Mouse (Mus musculus) intestine, postnatal 0 days (tissue): ENCODE measurements at regions not wholly inside any gene's neighbourhood (a gene's known extent, or its start where the extent isn't known, plus 50 kb on each side); places are given as distances from the start of the nearest gene placed in this dataset.

Source experiments
- ATAC-seq: fragments of 200-750 bp; cut with Nextera tagmentation; 2 replicates; pipeline ENCODE4 v1.8.0; 2017; ENCODE audit warnings: mild to moderate bottlenecking, moderate TSS enrichment, moderate library complexity
- H3K27ac ChIP-seq: fragments of 300-500 bp; sonication (generic); 2 replicates; pipeline ENCODE4 v1.5.1; 2014; ENCODE audit warnings: mild to moderate bottlenecking, low read depth, low read length, moderate library complexity
- H3K27me3 ChIP-seq: fragments of 300-500 bp; sonication (generic); replicated peaks from 2 replicates; pipeline ENCODE4 v1.6.1; 2014; ENCODE audit warnings: low read length, mixed read lengths; ENCODE audit not compliant: control insufficient read depth, insufficient read depth
- H3K36me3 ChIP-seq: fragments of 300-500 bp; sonication (generic); 2 replicates; pipeline ENCODE4 v1.6.1; 2014; ENCODE audit warnings: mild to moderate bottlenecking, moderate library complexity; ENCODE audit not compliant: control insufficient read depth, insufficient read depth
- H3K4me1 ChIP-seq: fragments of 300-500 bp; sonication (generic); replicated peaks from 2 replicates; pipeline ENCODE4 v1.6.1; 2014; ENCODE audit warnings: antibody characterized with exemption, low read length, mixed read lengths; ENCODE audit not compliant: control insufficient read depth, insufficient read depth
- H3K4me2 ChIP-seq: fragments of 300-500 bp; sonication (generic); replicated peaks from 2 replicates; pipeline ENCODE4 v1.6.1; 2014; ENCODE audit warnings: low read depth, mild to moderate bottlenecking, moderate library complexity
- H3K4me3 ChIP-seq: fragments of 300-500 bp; sonication (generic); 2 replicates; pipeline ENCODE4 v1.5.1; 2014; ENCODE audit warnings: low read depth, low read length
- H3K9ac ChIP-seq: fragments of 300-500 bp; sonication (generic); 2 replicates; pipeline ENCODE4 v1.6.1; 2014; ENCODE audit warnings: mild to moderate bottlenecking, low read depth, low read length
- H3K9me3 ChIP-seq: fragments of 300-500 bp; sonication (generic); 2 replicates; pipeline ENCODE4 v1.6.1; 2016; ENCODE audit warnings: mixed run types; ENCODE audit not compliant: control insufficient read depth
- CTCF ChIP-seq: sonication (generic); IDR thresholded peaks from 2 replicates; pipeline ENCODE4 v1.5.1; 2016; ENCODE audit warnings: low read depth, mild to moderate bottlenecking, control low read depth, antibody characterized with exemption, moderate library complexity
- WGBS: fragments of 180-500 bp; shearing (Covaris S2); extraction: QIAGEN DNeasy Blood & Tissue Kit; methylation state at CpG from one replicate; pipeline ENCODE4 v1.1.7; 2014; 5-methylcytosine and 5-hydroxymethylcytosine counted together

GRCm38 (mm10) chr13:102036819-102037624, 269.0 kb upstream of the Pik3r1 start:
- Histone ChIP-seq H3K4me3 (no peak overlapping the region), H3K4me2 (no peak overlapping the region; the same call in 1 of the 2 replicates), H3K36me3 (no peaks in the 10 kb centered on the region), H3K27me3 (no peaks in the 10 kb centered on the region), H3K4me1 (peaks cover 6% of the 10 kb centered on the region; the same call in 1 of the 2 replicates), H3K9ac (no peak overlapping the region), H3K27ac (peak overlapping the region; percentile 7; the same call in 1 of the 2 replicates), H3K9me3 (no peaks in the 10 kb centered on the region)
- ATAC-seq = peak; percentile 89
- no peak for TF ChIP-seq CTCF
- whole genome bisulfite sequencing = 38% methylated on average over 7 of the region's 7 CpGs

GRCm38 (mm10) chr13:102060213-102060612, 292.2 kb upstream of the Pik3r1 start:
- Histone ChIP-seq H3K9ac (no peak overlapping the region), H3K4me1 (no peaks in the 10 kb centered on the region), H3K4me2 (no peak overlapping the region), H3K4me3 (no peak overlapping the region), H3K27me3 (peaks cover 6% of the 10 kb centered on the region; the same call in 1 of the 2 replicates), H3K27ac (no peak overlapping the region), H3K9me3 (no peaks in the 10 kb centered on the region), H3K36me3 (no peaks in the 10 kb centered on the region)
- 87% methylated on average over 3 of the region's 3 CpGs for WGBS
- no peak for TF ChIP-seq CTCF
- no peak for ATAC-seq

GRCm38 (mm10) chr13:102064590-102065273, 296.7 kb upstream of the Pik3r1 start:
- H3K4me2 ChIP-seq = peak overlapping the region; percentile 32
- peak overlapping the region; percentile 58; the same call in 1 of the 2 replicates for H3K27ac ChIP-seq

GRCm38 (mm10) chr13:102065274-102065640, 297.2 kb upstream of the Pik3r1 start:
- Histone ChIP-seq H3K4me1 (no peaks in the 10 kb centered on the region), H3K4me2 (peak overlapping the region; percentile 17; the same call in 1 of the 2 replicates), H3K9ac (no peak overlapping the region), H3K27ac (no peak overlapping the region), H3K9me3 (no peaks in the 10 kb centered on the region), H3K27me3 (peaks cover 6% of the 10 kb centered on the region; the same call in 1 of the 2 replicates), H3K4me3 (no peak overlapping the region), H3K36me3 (no peaks in the 10 kb centered on the region)
- WGBS = 28% methylated on average over 5 of the region's 5 CpGs
- ATAC-seq = peak; percentile 90
- TF ChIP-seq CTCF = no peak

More at GRCm38 (mm10) chr13:102064590-102065273, 296.7 kb upstream of the Pik3r1 start:
- Histone ChIP-seq H3K9me3 (no peaks in the 10 kb centered on the region), H3K36me3 (no peaks in the 10 kb centered on the region), H3K4me3 (no peak overlapping the region), H3K4me1 (no peaks in the 10 kb centered on the region), H3K9ac (no peak overlapping the region), H3K27me3 (peaks cover 6% of the 10 kb centered on the region; the same call in 1 of the 2 replicates)
- WGBS = 23% methylated on average over 7 of the region's 7 CpGs
- peak; percentile 98 for ATAC-seq
- no peak for TF ChIP-seq CTCF

- Histone ChIP-seq H3K27me3 (peaks cover 7% of the 10 kb centered on the region; the same call in 1 of the 2 replicates), H3K9me3 (no peaks in the 10 kb centered on the region), H3K27ac (no peak overlapping the region), H3K4me1 (no peaks in the 10 kb centered on the region), H3K4me3 (no peak overlapping the region), H3K9ac (no peak overlapping the region), H3K4me2 (peak overlapping the region; percentile 17; the same call in 1 of the 2 replicates), H3K36me3 (no peaks in the 10 kb centered on the region)
- no peak for TF ChIP-seq CTCF
- ATAC-seq = no peak
- WGBS = 43% methylated on average over 5 of the region's 5 CpGs
Observed at GRCm38 (mm10) chr13:102065796-102066195, 297.8 kb upstream of the Pik3r1 start.

- Histone ChIP-seq H3K9ac (no peak overlapping the region), H3K27me3 (0 out of 2 replicates have a peak, but pooled peaks cover 2% of the 10 kb centered on the region), H3K36me3 (no peaks in the 10 kb centered on the region), H3K27ac (no peak overlapping the region), H3K4me1 (no peaks in the 10 kb centered on the region), H3K4me3 (no peak overlapping the region), H3K9me3 (no peaks in the 10 kb centered on the region), H3K4me2 (no peak overlapping the region)
- WGBS = 61% methylated on average over 3 of the region's 3 CpGs
- no peak for ATAC-seq
- TF ChIP-seq CTCF = no peak
Observed at GRCm38 (mm10) chr13:102070740-102071139, 302.7 kb upstream of the Pik3r1 start.
